Mouse (Mus musculus) embryo, embryonic 11.5 days (tissue): ENCODE data around the gene Cdc42ep3.

Experiments
- DNase-seq: peaks from one replicate; pipeline ENCODE4 v3.0.0-alpha.2; 2012; ENCODE audit warnings: low read depth, low spot score

The Cdc42ep3 gene

GRCm38 (mm10) chr17:79354444-79355270, at the start of gene Cdc42ep3:
Cdc42ep3 (minus strand) TSS chr17:79355091.
- peak; percentile 51 for DNase-seq

- DNase-seq, result no peak
Observed at GRCm38 (mm10) chr17:79400356-79400755, 45.5 kb upstream of the Cdc42ep3 start.

- DNase-seq, result no peak
Observed at GRCm38 (mm10) chr17:79398416-79398815, 43.5 kb upstream of the Cdc42ep3 start.

GRCm38 (mm10) chr17:79394799-79395198, 39.9 kb upstream of the Cdc42ep3 start:
- DNase-seq, result no peak

GRCm38 (mm10) chr17:79393886-79394285, 39.0 kb upstream of the Cdc42ep3 start:
- DNase-seq, result no peak

GRCm38 (mm10) chr17:79387465-79388066, 32.7 kb upstream of the Cdc42ep3 start:
- DNase-seq, result no peak

- DNase-seq, result no peak
Observed at GRCm38 (mm10) chr17:79381485-79381884, 26.6 kb upstream of the Cdc42ep3 start.

GRCm38 (mm10) chr17:79379191-79379590, 24.3 kb upstream of the Cdc42ep3 start:
- DNase-seq, result no peak

GRCm38 (mm10) chr17:79376434-79377210, 21.7 kb upstream of the Cdc42ep3 start:
- no peak for DNase-seq

GRCm38 (mm10) chr17:79372973-79373372, 18.1 kb upstream of the Cdc42ep3 start:
- DNase-seq, result no peak

GRCm38 (mm10) chr17:79364749-79365450, 10.0 kb upstream of the Cdc42ep3 start:
- no peak for DNase-seq

GRCm38 (mm10) chr17:79356071-79356601, 1.2 kb upstream of the Cdc42ep3 start:
- no peak for DNase-seq

- peak; percentile 67 for DNase-seq
Observed at GRCm38 (mm10) chr17:79355271-79355991, 540 bp upstream of the Cdc42ep3 start.

GRCm38 (mm10) chr17:79354174-79354443, 782 bp downstream of the Cdc42ep3 start:
- DNase-seq, result no peak

- no peak for DNase-seq
Observed at GRCm38 (mm10) chr17:79353446-79354173, 1.3 kb downstream of the Cdc42ep3 start.

- no peak for DNase-seq
Observed at GRCm38 (mm10) chr17:79350751-79351191, 4.1 kb downstream of the Cdc42ep3 start.

- DNase-seq, result no peak
Observed at GRCm38 (mm10) chr17:79349371-79349770, 5.5 kb downstream of the Cdc42ep3 start.

GRCm38 (mm10) chr17:79347920-79348589, 6.8 kb downstream of the Cdc42ep3 start:
- no peak for DNase-seq

GRCm38 (mm10) chr17:79347291-79347690, 7.6 kb downstream of the Cdc42ep3 start:
- no peak for DNase-seq
